Mouse (Mus musculus): ENCODE data around the gene Sltm. TPM values are rescaled to one million over a fixed set of nuclear protein-coding genes. Genes with fewer than 3 reads are reported as not detected.
"Not testable (repeated sequence)": the region's sequence is repeated elsewhere in the genome, so short reads cannot be mapped to it uniquely, and the experiment has no call there.

Sltm gene
- polyA plus RNA-seq, 1 experiment from 2014 or later = 74.4 TPM

- H3K4me1 ChIP-seq (ENCODE audit: control insufficient read depth, insufficient read depth, low read length) = peaks cover 14% of the 10 kb centered on the region; the same call in 1 of the 2 replicates
- no peak overlapping the region for H3K27ac ChIP-seq (ENCODE audit: low read depth, low read length)
- no peaks in the 10 kb centered on the region for H3K9me3 ChIP-seq (ENCODE audit: control insufficient read depth, low read length)
- 66% methylated on average over 5 of the region's 5 CpGs for WGBS
- peaks cover 4% of the 10 kb centered on the region; the same call in 1 of the 2 replicates for H3K27me3 ChIP-seq (ENCODE audit: control insufficient read depth, insufficient read depth, low read length)
- peak overlapping the region; percentile 95; the same call in 1 of the 2 replicates for H3K9ac ChIP-seq (replicated peaks; ENCODE audit: low read depth, low read length)
- peak overlapping the region; percentile 72 for H3K4me2 ChIP-seq (ENCODE audit: low read depth, low read length)
- no peak for ATAC-seq (ENCODE audit: low read depth)
- peak overlapping the region; percentile 92 for H3K4me3 ChIP-seq (ENCODE audit: low read depth, low read length)
- H3K36me3 ChIP-seq (ENCODE audit: control insufficient read depth, insufficient read depth, low read length) = no peaks in the 10 kb centered on the region
Observed at GRCm38 (mm10) chr9:70543985-70544384, 1.4 kb downstream of the Sltm start.

- ATAC-seq (ENCODE audit: low read depth) = no peak
- H3K4me2 ChIP-seq (ENCODE audit: low read depth, low read length) = no peak overlapping the region
- 71% methylated on average over 1 of the region's 1 CpGs for WGBS
- H3K27me3 ChIP-seq (ENCODE audit: control insufficient read depth, insufficient read depth, low read length) = peaks cover 4% of the 10 kb centered on the region; the same call in 1 of the 2 replicates
- H3K27ac ChIP-seq (ENCODE audit: low read depth, low read length) = no peak overlapping the region
- H3K36me3 ChIP-seq (ENCODE audit: control insufficient read depth, insufficient read depth, low read length) = no peaks in the 10 kb centered on the region
- H3K4me1 ChIP-seq (ENCODE audit: control insufficient read depth, insufficient read depth, low read length) = peaks cover 14% of the 10 kb centered on the region; the same call in 1 of the 2 replicates
- no peak overlapping the region for H3K9ac ChIP-seq (replicated peaks; ENCODE audit: low read depth, low read length)
- H3K4me3 ChIP-seq (ENCODE audit: low read depth, low read length) = no peak overlapping the region
- H3K9me3 ChIP-seq (ENCODE audit: control insufficient read depth, low read length) = no peaks in the 10 kb centered on the region
Observed at GRCm38 (mm10) chr9:70544831-70545230, 2.3 kb downstream of the Sltm start.

GRCm38 (mm10) chr9:70546576-70546975, 4.0 kb downstream of the Sltm start:
- WGBS = 89% methylated on average over 3 of the region's 3 CpGs
- not testable (repeated sequence) for H3K9me3 ChIP-seq (ENCODE audit: control insufficient read depth, low read length); H3K4me2 ChIP-seq (ENCODE audit: low read depth, low read length); H3K9ac ChIP-seq (replicated peaks; ENCODE audit: low read depth, low read length); ATAC-seq (ENCODE audit: low read depth); H3K27ac ChIP-seq (ENCODE audit: low read depth, low read length); H3K4me3 ChIP-seq (ENCODE audit: low read depth, low read length); H3K27me3 ChIP-seq (ENCODE audit: control insufficient read depth, insufficient read depth, low read length); H3K36me3 ChIP-seq (ENCODE audit: control insufficient read depth, insufficient read depth, low read length)
- peaks cover 12% of the 10 kb centered on the region; the same call in 1 of the 2 replicates for H3K4me1 ChIP-seq (ENCODE audit: control insufficient read depth, insufficient read depth, low read length)

GRCm38 (mm10) chr9:70548304-70548703, 5.8 kb downstream of the Sltm start:
- WGBS = 85% methylated on average over 4 of the region's 4 CpGs
- Histone ChIP-seq H3K27me3 (ENCODE audit: control insufficient read depth, insufficient read depth, low read length) (no peaks in the 10 kb centered on the region), H3K27ac (ENCODE audit: low read depth, low read length) (no peak overlapping the region)

GRCm38 (mm10) chr9:70551524-70551923, 9.0 kb downstream of the Sltm start:
- no peak overlapping the region for H3K9ac ChIP-seq (replicated peaks; ENCODE audit: low read depth, low read length)
- no peaks in the 10 kb centered on the region for H3K27me3 ChIP-seq (ENCODE audit: control insufficient read depth, insufficient read depth, low read length)
- peaks cover 6% of the 10 kb centered on the region; the same call in 1 of the 2 replicates for H3K36me3 ChIP-seq (ENCODE audit: control insufficient read depth, insufficient read depth, low read length)
- no peak overlapping the region for H3K4me3 ChIP-seq (ENCODE audit: low read depth, low read length)
- ATAC-seq (ENCODE audit: low read depth) = no peak
- 0 out of 2 replicates have a peak, but pooled peaks cover 4% of the 10 kb centered on the region for H3K4me1 ChIP-seq (ENCODE audit: control insufficient read depth, insufficient read depth, low read length)
- H3K4me2 ChIP-seq (ENCODE audit: low read depth, low read length) = no peak overlapping the region
- WGBS = 93% methylated on average over 1 of the region's 1 CpGs
- H3K9me3 ChIP-seq (ENCODE audit: control insufficient read depth, low read length) = no peaks in the 10 kb centered on the region
- no peak overlapping the region for H3K27ac ChIP-seq (ENCODE audit: low read depth, low read length)

More at GRCm38 (mm10) chr9:70548304-70548703, 5.8 kb downstream of the Sltm start:
- Histone ChIP-seq H3K4me3 (ENCODE audit: low read depth, low read length) (no peak overlapping the region), H3K36me3 (ENCODE audit: control insufficient read depth, insufficient read depth, low read length) (peaks cover 6% of the 10 kb centered on the region; the same call in 1 of the 2 replicates), H3K9ac (replicated peaks; ENCODE audit: low read depth, low read length) (no peak overlapping the region), H3K4me1 (ENCODE audit: control insufficient read depth, insufficient read depth, low read length) (peaks cover 7% of the 10 kb centered on the region; the same call in 1 of the 2 replicates), H3K4me2 (ENCODE audit: low read depth, low read length) (no peak overlapping the region), H3K9me3 (ENCODE audit: control insufficient read depth, low read length) (no peaks in the 10 kb centered on the region)
- ATAC-seq (ENCODE audit: low read depth) = no peak

DNA sequence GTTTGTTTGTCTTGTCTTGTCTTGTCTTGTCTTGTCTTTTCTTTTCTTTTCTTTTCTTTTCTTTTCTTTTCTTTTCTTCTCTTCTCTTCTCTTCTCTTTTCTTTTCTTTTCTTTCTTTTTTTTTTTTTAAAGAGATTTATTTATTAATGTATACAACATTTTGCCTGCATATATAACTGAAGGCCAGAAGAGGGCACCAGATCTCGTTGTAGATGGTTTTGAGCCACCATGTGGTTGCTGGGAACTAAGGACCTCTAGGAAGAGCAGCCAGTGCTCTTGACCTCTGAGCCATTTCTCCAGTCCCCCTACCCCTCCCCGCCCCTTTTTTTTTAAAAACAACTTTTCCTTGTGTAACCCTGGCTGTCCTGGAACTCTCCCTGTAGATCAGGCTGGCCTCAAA, 9.7 kb downstream of the Sltm start:
- H3K4me3 ChIP-seq (ENCODE audit: low read depth, low read length); H3K4me1 ChIP-seq (ENCODE audit: control insufficient read depth, insufficient read depth, low read length); ATAC-seq (ENCODE audit: low read depth); H3K9me3 ChIP-seq (ENCODE audit: control insufficient read depth, low read length); H3K4me2 ChIP-seq (ENCODE audit: low read depth, low read length); H3K27me3 ChIP-seq (ENCODE audit: control insufficient read depth, insufficient read depth, low read length); H3K36me3 ChIP-seq (ENCODE audit: control insufficient read depth, insufficient read depth, low read length); H3K9ac ChIP-seq (replicated peaks; ENCODE audit: low read depth, low read length); H3K27ac ChIP-seq (ENCODE audit: low read depth, low read length): not testable (repeated sequence)
- WGBS = 97% methylated on average over 2 of the region's 2 CpGs

- no peak overlapping the region for H3K9ac ChIP-seq (replicated peaks; ENCODE audit: low read depth, low read length)
- no peaks in the 10 kb centered on the region for H3K27me3 ChIP-seq (ENCODE audit: control insufficient read depth, insufficient read depth, low read length)
- H3K36me3 ChIP-seq (ENCODE audit: control insufficient read depth, insufficient read depth, low read length) = peaks cover 6% of the 10 kb centered on the region; the same call in 1 of the 2 replicates
- no peak overlapping the region for H3K27ac ChIP-seq (ENCODE audit: low read depth, low read length)
- H3K4me2 ChIP-seq (ENCODE audit: low read depth, low read length) = no peak overlapping the region
- H3K4me3 ChIP-seq (ENCODE audit: low read depth, low read length) = no peak overlapping the region
- H3K4me1 ChIP-seq (ENCODE audit: control insufficient read depth, insufficient read depth, low read length) = no peaks in the 10 kb centered on the region
- no peak for ATAC-seq (ENCODE audit: low read depth)
- no peaks in the 10 kb centered on the region for H3K9me3 ChIP-seq (ENCODE audit: control insufficient read depth, low read length)
Observed at GRCm38 (mm10) chr9:70555431-70555830, 12.9 kb downstream of the Sltm start.

- Histone ChIP-seq H3K9me3 (ENCODE audit: control insufficient read depth, low read length) (no peaks in the 10 kb centered on the region), H3K27ac (ENCODE audit: low read depth, low read length) (no peak overlapping the region), H3K4me2 (ENCODE audit: low read depth, low read length) (no peak overlapping the region), H3K27me3 (ENCODE audit: control insufficient read depth, insufficient read depth, low read length) (no peaks in the 10 kb centered on the region), H3K4me3 (ENCODE audit: low read depth, low read length) (no peak overlapping the region), H3K4me1 (ENCODE audit: control insufficient read depth, insufficient read depth, low read length) (no peaks in the 10 kb centered on the region), H3K9ac (replicated peaks; ENCODE audit: low read depth, low read length) (no peak overlapping the region), H3K36me3 (ENCODE audit: control insufficient read depth, insufficient read depth, low read length) (peaks cover 8% of the 10 kb centered on the region; the same call in 1 of the 2 replicates)
- WGBS = 92% methylated on average over 5 of the region's 5 CpGs
- ATAC-seq (ENCODE audit: low read depth) = no peak
Observed at GRCm38 (mm10) chr9:70556796-70557195, 14.2 kb downstream of the Sltm start.

GRCm38 (mm10) chr9:70562825-70563224, 20.3 kb downstream of the Sltm start:
- H3K27me3 ChIP-seq (ENCODE audit: control insufficient read depth, insufficient read depth, low read length) = no peaks in the 10 kb centered on the region
- ATAC-seq (ENCODE audit: low read depth) = no peak
- H3K36me3 ChIP-seq (ENCODE audit: control insufficient read depth, insufficient read depth, low read length) = peaks cover 3% of the 10 kb centered on the region
- H3K4me3 ChIP-seq (ENCODE audit: low read depth, low read length) = no peak overlapping the region
- no peaks in the 10 kb centered on the region for H3K9me3 ChIP-seq (ENCODE audit: control insufficient read depth, low read length)
- H3K27ac ChIP-seq (ENCODE audit: low read depth, low read length) = no peak overlapping the region
- no peak overlapping the region for H3K4me2 ChIP-seq (ENCODE audit: low read depth, low read length)
- WGBS = 97% methylated on average over 3 of the region's 3 CpGs
- no peak overlapping the region for H3K9ac ChIP-seq (replicated peaks; ENCODE audit: low read depth, low read length)
- H3K4me1 ChIP-seq (ENCODE audit: control insufficient read depth, insufficient read depth, low read length) = no peaks in the 10 kb centered on the region
